Mouse (Mus musculus) MEL (cell line): Measurements from ENCODE around the gene Chd1l. TPM values are rescaled to one million over a fixed set of nuclear protein-coding genes. Genes with fewer than 3 reads are reported as not detected.

Experiments
- DNase-seq: peaks from one replicate; pipeline ENCODE4 v3.0.0; 2011; ENCODE audit warnings: low read depth, low spot score
- H3K27ac ChIP-seq: 2 replicates; pipeline ENCODE4 v1.5.1; 2012; ENCODE audit warnings: low read depth, mild to moderate bottlenecking, control low read depth, low read length, moderate library complexity; ENCODE audit not compliant: control insufficient read depth
- H3K27me3 ChIP-seq, 2 experiments: fragments of 150-350 bp in 1 of 2; sonication (generic) in 1 of 2; 2 replicates each; pipeline ENCODE4 v1.6.1; 2012; ENCODE audit warnings: low read length in 2 of 2, mild to moderate bottlenecking in 2 of 2, improper control_type of control experiment in 1 of 2, moderate library complexity in 1 of 2; ENCODE audit not compliant: insufficient read depth in 2 of 2, control insufficient read depth in 1 of 2
- H3K36me3 ChIP-seq, 2 experiments: 2 replicates each; pipeline ENCODE4 v1.6.1; 2012 to 2014; ENCODE audit warnings: low read length in 2 of 2, improper control_type of control experiment in 1 of 2, inconsistent platforms in 1 of 2, mild to moderate bottlenecking in 1 of 2; ENCODE audit not compliant: insufficient read depth in 2 of 2, control insufficient read depth in 1 of 2
- H3K4me1 ChIP-seq, 2 experiments: fragments of 150-350 bp in 1 of 2; sonication (generic) in 1 of 2; 2 replicates each; pipeline ENCODE4 v1.6.1; 2012; ENCODE audit warnings: low read length in 2 of 2, improper control_type of control experiment in 1 of 2, mild to moderate bottlenecking in 1 of 2; ENCODE audit not compliant: insufficient read depth in 2 of 2, control insufficient read depth in 1 of 2
- H3K4me3 ChIP-seq, 2 experiments: fragments of 150-350 bp in 1 of 2; sonication (generic) in 1 of 2; 2 replicates each; pipeline ENCODE4 v1.5.1; 2012; ENCODE audit warnings: low read depth in 2 of 2, low read length in 2 of 2, mild to moderate bottlenecking in 2 of 2, moderate library complexity in 2 of 2, control low read depth in 1 of 2, improper control_type of control experiment in 1 of 2; ENCODE audit not compliant: control insufficient read depth in 1 of 2, insufficient read depth in 1 of 2
- H3K79me2 ChIP-seq: 2 replicates; pipeline ENCODE4 v1.6.1; 2012; ENCODE audit warnings: mild to moderate bottlenecking, low read length, moderate library complexity; ENCODE audit not compliant: control insufficient read depth, poor library complexity, insufficient read depth
- H3K9ac ChIP-seq: 2 replicates; pipeline ENCODE4 v1.6.1; 2012; ENCODE audit warnings: low read depth, mild to moderate bottlenecking, control low read depth, low read length, moderate library complexity; ENCODE audit not compliant: control insufficient read depth, poor library complexity, severe bottlenecking
- H3K9me3 ChIP-seq: fragments of 150-350 bp; sonication (generic); replicated peaks from 2 replicates; pipeline ENCODE4 v1.6.1; 2012; ENCODE audit warnings: mild to moderate bottlenecking, low read length, improper control_type of control experiment, moderate library complexity; ENCODE audit not compliant: insufficient read depth
- CHD1 ChIP-seq: IDR thresholded peaks from 2 replicates; pipeline ENCODE4 v1.6.1; 2012; ENCODE audit warnings: low read depth, mild to moderate bottlenecking, inconsistent platforms, low read length, improper control_type of control experiment
- CTCF ChIP-seq, 3 experiments: IDR thresholded peaks in 2 of 3; conservative IDR thresholded peaks in 1 of 3; 2 replicates each; pipeline ENCODE4 v1.5.1; 2011 to 2012; ENCODE audit warnings: low read length in 3 of 3, low read depth in 2 of 3, mild to moderate bottlenecking in 2 of 3, improper control_type of control experiment in 1 of 3, inconsistent platforms in 1 of 3, mixed read lengths in 1 of 3, moderate library complexity in 1 of 3; ENCODE audit not compliant: control insufficient read depth in 1 of 3, insufficient read depth in 1 of 3, poor library complexity in 1 of 3, severe bottlenecking in 1 of 3
- ELF1 ChIP-seq: IDR thresholded peaks from 2 replicates; pipeline ENCODE4 v1.6.1; 2014; ENCODE audit warnings: low read depth, mild to moderate bottlenecking, inconsistent platforms, low read length, improper control_type of control experiment, moderate library complexity
- HCFC1 ChIP-seq: IDR thresholded peaks from 2 replicates; pipeline ENCODE4 v1.6.1; 2012; ENCODE audit warnings: low read depth, mild to moderate bottlenecking, inconsistent platforms, low read length, improper control_type of control experiment, moderate library complexity
- MEF2A ChIP-seq: IDR thresholded peaks from 2 replicates; pipeline ENCODE4 v1.6.1; 2014; ENCODE audit warnings: low read depth, mild to moderate bottlenecking, inconsistent platforms, low read length, improper control_type of control experiment; ENCODE audit not compliant: poor library complexity, insufficient replicate concordance, severe bottlenecking; ENCODE audit errors: extremely low read depth
- POLR2A ChIP-seq, 2 experiments: IDR thresholded peaks; 2 replicates each; pipeline ENCODE4 v1.6.1; 2011 to 2012; ENCODE audit warnings: low read length in 2 of 2, mild to moderate bottlenecking in 2 of 2, control low read depth in 1 of 2, improper control_type of control experiment in 1 of 2, low read depth in 1 of 2, moderate library complexity in 1 of 2; ENCODE audit not compliant: control insufficient read depth in 1 of 2, insufficient read depth in 1 of 2, poor library complexity in 1 of 2
- RAD21 ChIP-seq: IDR thresholded peaks from 2 replicates; pipeline ENCODE4 v1.6.1; 2011; ENCODE audit warnings: mild to moderate bottlenecking, low read depth, low read length, improper control_type of control experiment
- RCOR1 ChIP-seq: IDR thresholded peaks from 2 replicates; pipeline ENCODE4 v1.6.1; 2012; ENCODE audit warnings: low read depth, mild to moderate bottlenecking, inconsistent platforms, low read length, improper control_type of control experiment
- SMC3 ChIP-seq: IDR thresholded peaks from 2 replicates; pipeline ENCODE4 v1.6.1; 2011; ENCODE audit warnings: low read depth, low read length, improper control_type of control experiment
- UBTF ChIP-seq: IDR thresholded peaks from 2 replicates; pipeline ENCODE4 v1.6.1; 2012; ENCODE audit warnings: low read depth, mild to moderate bottlenecking, inconsistent platforms, low read length, improper control_type of control experiment, moderate library complexity, borderline replicate concordance; ENCODE audit not compliant: insufficient read depth
- USF1 ChIP-seq: IDR thresholded peaks from 2 replicates; pipeline ENCODE4 v1.6.1; 2014; ENCODE audit warnings: low read depth, mild to moderate bottlenecking, inconsistent platforms, low read length, improper control_type of control experiment, moderate library complexity
- ZMIZ1 ChIP-seq: IDR thresholded peaks from 2 replicates; pipeline ENCODE4 v1.6.1; 2012; ENCODE audit warnings: low read depth, mild to moderate bottlenecking, inconsistent platforms, low read length, improper control_type of control experiment, moderate library complexity
- polyA plus RNA-seq, 2 experiments: library from polyadenylated mRNA; stranded (reverse) in 1 of 2; unstranded in 1 of 2; fragments of >175 nt in 1 of 2; fragments of >200 nt in 1 of 2; gene quantifications; 2 replicates each; pipeline versions ENCODE4 v1.2.1 to v1.2.4; 2012; ENCODE audit warnings: low replicate concordance in 2 of 2, low read depth in 1 of 2; ENCODE audit not compliant: insufficient read length in 2 of 2, insufficient read depth in 1 of 2, missing spikeins in 1 of 2
- total RNA-seq: library from RNA; depleted of rRNA; stranded (reverse); fragments of 300-350 nt; gene quantifications from 2 replicates; pipeline ENCODE4 v1.2.3, GENCODE M21; 2012

Chd1l gene
- total and polyA plus RNA-seq, 3 experiments, result 59.1 to 70.5 TPM; not detected in 1

DNA sequence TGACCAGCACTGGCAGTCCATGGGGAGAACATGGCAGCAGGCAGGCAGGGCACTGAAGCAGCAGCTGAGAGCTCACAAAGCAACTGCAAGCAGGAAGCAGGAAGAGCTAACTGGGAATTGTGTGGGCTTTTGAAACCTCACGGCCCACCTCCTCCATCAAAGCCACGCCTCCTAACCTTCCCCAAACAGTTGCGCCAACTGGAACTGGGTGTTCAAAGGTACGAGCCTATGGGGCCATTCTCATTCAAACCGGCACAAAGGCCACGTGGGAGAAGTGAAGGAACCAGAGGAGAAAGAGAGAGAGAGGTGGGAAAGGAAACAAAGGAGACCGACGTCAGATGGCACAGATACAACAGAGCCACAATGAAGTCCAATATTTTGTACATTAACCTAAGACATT is 63.8 kb downstream of the Chd1l start:
- Histone ChIP-seq H3K4me1 (no peaks in the 10 kb centered on the region), H3K4me3 (no peak overlapping the region), H3K27me3 (peaks cover 2 to 10% of the 10 kb centered on the region in 2 experiments), H3K36me3 (no peaks in the 10 kb centered on the region), H3K9ac (no peak overlapping the region), H3K9me3 (no peaks in the 10 kb centered on the region), H3K27ac (no peak overlapping the region), H3K79me2 (no peaks in the 10 kb centered on the region)
- no peak for DNase-seq
- TF ChIP-seq RCOR1 (no peak), CHD1 (no peak), ELF1 (no peak), HCFC1 (no peak), MEF2A (no peak), ZMIZ1 (no peak), UBTF (no peak)

DNA sequence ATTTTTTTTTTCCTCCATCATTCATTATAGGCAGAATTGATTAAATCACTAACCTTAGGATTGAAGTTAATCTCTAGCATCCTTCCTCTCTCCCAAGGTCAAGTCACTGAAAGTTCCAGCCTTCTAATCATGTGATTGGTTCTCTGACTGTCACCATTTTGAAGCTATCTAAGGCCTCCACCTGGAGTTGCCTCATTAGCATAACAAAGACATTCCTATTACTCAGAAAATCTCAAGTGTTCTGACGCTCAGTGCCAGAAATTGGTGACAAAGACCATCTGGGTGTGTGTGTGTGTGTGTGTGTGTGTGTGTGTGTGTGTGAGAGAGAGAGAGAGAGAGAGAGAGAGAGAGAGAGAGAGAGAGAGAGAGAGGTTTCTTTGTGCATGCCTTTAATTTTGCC is 69.8 kb downstream of the Chd1l start:
- Histone ChIP-seq H3K27me3 (peaks cover 4 to 5% of the 10 kb centered on the region in 2 experiments; a peak in 3 of 4 replicates), H3K4me1 (no peaks in the 10 kb centered on the region), H3K27ac (no peak overlapping the region), H3K9me3 (no peaks in the 10 kb centered on the region), H3K79me2 (no peaks in the 10 kb centered on the region), H3K9ac (no peak overlapping the region), H3K4me3 (no peak overlapping the region), H3K36me3 (no peaks in the 10 kb centered on the region)
- no peak for DNase-seq
- no peak for TF ChIP-seq SMC3
- no peak for TF ChIP-seq USF1

DNA sequence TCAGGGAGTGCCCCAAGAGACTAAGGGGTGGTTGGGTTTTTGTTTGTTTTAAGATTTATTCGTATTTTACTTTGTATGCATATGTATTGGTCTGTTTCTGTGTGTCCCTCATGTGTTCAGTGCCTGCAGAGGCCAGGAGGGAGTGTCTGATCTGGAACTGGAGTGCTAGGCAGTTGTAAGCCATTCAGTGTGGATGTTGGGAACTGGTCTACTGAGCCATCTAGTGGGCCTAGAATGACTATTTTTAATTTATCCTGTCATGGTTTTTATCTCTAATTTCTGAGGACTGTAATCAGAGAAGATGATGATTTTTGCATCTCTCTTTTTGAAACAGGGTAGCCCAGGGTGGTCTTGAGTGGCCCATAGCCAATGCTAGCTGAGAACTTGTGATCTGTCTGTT is 71.4 kb downstream of the Chd1l start:
- Histone ChIP-seq H3K79me2 (no peaks in the 10 kb centered on the region), H3K9ac (no peak overlapping the region), H3K36me3 (no peaks in the 10 kb centered on the region), H3K4me3 (no peak overlapping the region), H3K4me1 (no peaks in the 10 kb centered on the region), H3K27me3 (peaks cover 4% of the 10 kb centered on the region in 2 experiments), H3K9me3 (no peaks in the 10 kb centered on the region), H3K27ac (no peak overlapping the region)
- TF ChIP-seq POLR2A (IDR thresholded peaks at IDR 0.05; ENCODE audit: control insufficient read depth in 1 of 2, insufficient read depth in 1 of 2, low read depth in 1 of 2, low read length in 2 of 2, poor library complexity in 1 of 2) (no peak), RAD21 (peak; percentile 51), SMC3 (peak; percentile 24; the same call in 1 of the 2 replicates), CTCF (IDR thresholded peaks at IDR 0.05 in 2 of 3, conservative IDR thresholded peaks at IDR 0.05 in 1 of 3; ENCODE audit: control insufficient read depth in 1 of 3, insufficient read depth in 1 of 3, low read depth in 2 of 3, low read length in 3 of 3, poor library complexity in 1 of 3, severe bottlenecking in 1 of 3) (peak in 1 of 3 experiments; percentile 42; a peak in 2 of 6 replicates)
- DNase-seq, result no peak
